Mouse (Mus musculus) Patski (cell line): ENCODE measurements at regions not wholly inside any gene's neighbourhood (a gene's known extent, or its start where the extent isn't known, plus 50 kb on each side); places are given as distances from the start of the nearest gene placed in this dataset.
A peak's percentile ranks its signal among the peaks of the same experiment; 100 is the strongest.

Experiments
- ATAC-seq: fragments of 100-300 bp; one replicate; pipeline ENCODE4 v1.8.0; 2021
- CTCF ChIA-PET: fragments of 350-600 bp; sonication (Branson Sonifier 250); formaldehyde crosslinking; loops from one replicate; lab custom pipeline; 2022; ENCODE audit warnings: inconsistent platforms; lab: Charles Lee
- POLR2A ChIA-PET: fragments of 350-600 bp; sonication (Branson Sonifier 250); formaldehyde crosslinking; loops from one replicate; lab custom pipeline; 2022; ENCODE audit warnings: antibody characterized with exemption, inconsistent platforms; lab: Charles Lee
- DNase-seq: peaks from one replicate; pipeline ENCODE4 v3.0.0-alpha.2; 2011; ENCODE audit warnings: low read depth, low spot score
- H3K27me3 ChIP-seq: fragments of 371-371 bp; one replicate; pipeline ENCODE4 v1.5.1; 2021
- CTCF ChIP-seq: fragments of 100-300 bp; IDR thresholded peaks from one replicate; pipeline ENCODE4 v1.5.1; 2021
- in situ Hi-C: fragments of 300-500 bp; cut with MboI; formaldehyde crosslinking; loops from 3 replicates; pipeline ENCODE4 v1.11.1; 2018; ENCODE audit warnings: low pct_unique_long_range_greater_than_20kb, mixed read lengths

DNA sequence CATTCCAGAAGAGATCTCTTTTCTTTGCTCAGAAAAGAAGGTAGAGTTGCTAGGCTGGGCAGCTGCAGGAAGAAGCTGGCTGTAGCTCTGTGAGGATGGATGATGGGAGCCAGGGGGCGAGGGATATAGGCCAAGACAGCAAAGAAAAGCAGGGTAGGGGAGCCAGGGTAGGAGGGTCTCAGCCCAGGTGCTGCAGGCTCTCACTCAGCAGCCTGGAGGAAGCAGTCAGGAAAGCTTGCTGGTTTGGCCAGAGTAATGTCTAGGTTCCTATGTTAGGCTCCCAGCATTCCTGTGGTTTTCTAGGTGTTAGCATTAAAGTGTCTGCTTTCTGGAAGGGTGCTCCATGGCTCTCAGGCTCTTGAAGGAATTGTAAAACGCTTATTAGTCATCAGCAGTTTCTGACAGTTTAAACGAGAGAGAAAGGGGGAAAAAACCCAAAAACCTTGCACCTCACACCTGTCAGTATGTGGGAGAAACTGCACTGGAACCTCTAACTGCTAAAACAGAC lies 82.5 kb upstream of the Chd2 start:
- DNase-seq (no peak), ATAC-seq (peak; percentile 48)
- POLR2A ChIA-PET, result interaction anchor here (0.6 kb wide), 2 partner anchors 70 to 100 kb away, joined by 4 to 8 read pairs; no protein-coding TSS in a partner anchor
- TF ChIP-seq CTCF, result no peak
- in situ Hi-C loops, result no loop called here
- no peaks in the 10 kb centered on the region for H3K27me3 ChIP-seq
- CTCF ChIA-PET, result interaction anchor here (1.3 kb wide), 1 partner anchor 67 kb away, joined by 4 read pairs; no protein-coding TSS in a partner anchor

- no peak for DNase-seq
- POLR2A ChIA-PET, result no interaction called here
Observed at GRCm38 (mm10) chr7:73622468-73622867, 80.8 kb upstream of the Chd2 start.

GRCm38 (mm10) chr7:73620341-73620740 lies 78.7 kb upstream of the Chd2 start:
- CTCF ChIA-PET, result no interaction called here
- POLR2A ChIA-PET, result interaction anchor here (1.1 to 1.6 kb wide), 3 partner anchors 31 to 81 kb away, joined by 3 to 4 read pairs (median 4); no protein-coding TSS in a partner anchor
- no peak for DNase-seq
- H3K27me3 ChIP-seq, result no peaks in the 10 kb centered on the region
- ATAC-seq, result no peak
- in situ Hi-C loops, result no loop called here
- no peak for TF ChIP-seq CTCF

More at GRCm38 (mm10) chr7:73622468-73622867, 80.8 kb upstream of the Chd2 start:
- in situ Hi-C loops, result no loop called here
- no peaks in the 10 kb centered on the region for H3K27me3 ChIP-seq
- ATAC-seq, result no peak
- no peak for TF ChIP-seq CTCF
- CTCF ChIA-PET, result no interaction called here

- CTCF ChIA-PET, result interaction anchor here (0.5 to 3.5 kb wide), 3 partner anchors 62 to 109 kb away, joined by 3 to 25 read pairs (median 6); no protein-coding TSS in a partner anchor
- ATAC-seq, result no peak
- no peak for DNase-seq
- POLR2A ChIA-PET, result interaction anchor here (1.6 to 7.5 kb wide), 3 partner anchors 62 to 87 kb away, joined by 4 to 111 read pairs (median 12); no protein-coding TSS in a partner anchor
- H3K27me3 ChIP-seq, result no peaks in the 10 kb centered on the region
- in situ Hi-C loops, result no loop called here
- TF ChIP-seq CTCF, result no peak
Observed at GRCm38 (mm10) chr7:73618758-73619416, 77.3 kb upstream of the Chd2 start.

- TF ChIP-seq CTCF, result peak; percentile 100
- CTCF ChIA-PET, result interaction anchor here (1.7 to 4.7 kb wide), 3 partner anchors 61 to 78 kb away, joined by 6 to 26 read pairs (median 25); partner anchors contain the start of gene Chd2
- POLR2A ChIA-PET, result interaction anchor here (0.7 to 7.5 kb wide), 10 partner anchors 11 to 830 kb away, joined by 3 to 111 read pairs (median 4); partner anchors contain the start of gene Chd2
- no peaks in the 10 kb centered on the region for H3K27me3 ChIP-seq
- in situ Hi-C loops, result no loop called here
- DNase-seq (no peak), ATAC-seq (peak; percentile 88)
Observed at GRCm38 (mm10) chr7:73617910-73618757, 76.5 kb upstream of the Chd2 start.

- ChIA-PET CTCF (interaction anchor here (1.5 to 4.7 kb wide), 4 partner anchors 22 to 77 kb away, joined by 3 to 26 read pairs (median 16); partner anchors contain the start of gene Chd2), POLR2A (interaction anchor here (0.7 to 7.5 kb wide), 12 partner anchors 10 to 830 kb away, joined by 3 to 111 read pairs (median 4); partner anchors contain the start of gene Chd2)
- no peak for DNase-seq
- ATAC-seq, result no peak
- TF ChIP-seq CTCF, result no peak
- in situ Hi-C loops, result no loop called here
- H3K27me3 ChIP-seq, result no peaks in the 10 kb centered on the region
Observed at GRCm38 (mm10) chr7:73616971-73617906, 75.6 kb upstream of the Chd2 start.

- POLR2A ChIA-PET, result interaction anchor here (0.7 to 7.5 kb wide), 7 partner anchors 9 to 76 kb away, joined by 3 to 111 read pairs (median 8); partner anchors contain the start of gene Chd2
- no peaks in the 10 kb centered on the region for H3K27me3 ChIP-seq
- DNase-seq, result no peak
- CTCF ChIA-PET, result interaction anchor here (1.4 to 4.7 kb wide), 5 partner anchors 21 to 92 kb away, joined by 3 to 26 read pairs (median 3); partner anchors contain the start of gene Chd2
- TF ChIP-seq CTCF, result no peak
- no peak for ATAC-seq
- in situ Hi-C loops, result no loop called here
Observed at GRCm38 (mm10) chr7:73616015-73616414, 74.4 kb upstream of the Chd2 start.

- CTCF ChIA-PET, result interaction anchor here (0.7 to 4.7 kb wide), 5 partner anchors 20 to 91 kb away, joined by 3 to 26 read pairs (median 3); partner anchors contain the start of gene Chd2
- ATAC-seq, result no peak
- no peak for DNase-seq
- in situ Hi-C loops, result no loop called here
- no peak for TF ChIP-seq CTCF
- H3K27me3 ChIP-seq, result no peaks in the 10 kb centered on the region
- POLR2A ChIA-PET, result interaction anchor here (1.2 to 7.5 kb wide), 4 partner anchors 58 to 80 kb away, joined by 5 to 111 read pairs (median 19); partner anchors contain the start of gene Chd2
Observed at GRCm38 (mm10) chr7:73614840-73615555, 73.4 kb upstream of the Chd2 start.
